Mouse (Mus musculus) heart, postnatal 0 days (tissue): ENCODE data around the gene Sap30l.

Source experiments
- CTCF ChIP-seq: IDR thresholded peaks from 2 replicates; pipeline ENCODE4 v1.5.1; 2016; ENCODE audit warnings: antibody characterized with exemption, control low read depth, low read depth
- EP300 ChIP-seq: IDR thresholded peaks from 2 replicates; pipeline ENCODE4 v1.6.1; 2016; ENCODE audit warnings: antibody characterized with exemption, low read depth

GRCm38 (mm10) chr11:57805047-57805446 is 3.6 kb downstream of the Sap30l start:
- TF ChIP-seq CTCF (no peak), EP300 (no peak)
